Mouse (Mus musculus): ENCODE results near the gene Cd4. TPM values are rescaled to one million over a fixed set of nuclear protein-coding genes. Genes with fewer than 3 reads are reported as not detected.

Gene Cd4
- total and polyA plus RNA-seq, 3 experiments: 0.26 to 1.6 (median 0.34) TPM

GRCm38 (mm10) chr6:124918331-124918690 is 30.3 kb upstream of the Cd4 start:
- peak overlapping the region; percentile 35 to 82 (median 66) for H3K4me3 ChIP-seq (replicated peaks in 1 of 3; ENCODE audit: low read depth in 2 of 3, low read length in 2 of 3, poor library complexity in 1 of 3)
- dilution Hi-C loops (cut with MboI; ENCODE audit: extremely low pct_ligation_motif_present, extremely low pct_unique_long_range_greater_than_20kb, low sequenced_read_pairs): no loop called here
- no peaks in the 10 kb centered on the region for H3K9me3 ChIP-seq (replicated peaks; ENCODE audit: low read length)
- peaks cover 0 to 11% of the 10 kb centered on the region in 2 experiments for H3K36me3 ChIP-seq (replicated peaks in 1 of 2; ENCODE audit: control insufficient read depth in 1 of 2, insufficient read depth in 1 of 2, low read length in 1 of 2)
- H3K27ac ChIP-seq (ENCODE audit: insufficient read depth, low read depth): no peak overlapping the region
- in situ Hi-C loops (cut with MboI; ENCODE audit: low pct_ligation_motif_present, low pct_unique_long_range_greater_than_20kb, low sequenced_read_pairs): no loop called here
- H3K4me1 ChIP-seq (ENCODE audit: control insufficient read depth in 1 of 2, insufficient read depth in 2 of 2): peaks cover 7 to 53% of the 10 kb centered on the region in 2 experiments
- H3K4me2 ChIP-seq (ENCODE audit: insufficient read depth, low read depth, poor library complexity, severe bottlenecking): peak overlapping the region; percentile 93
- H3K79me2 ChIP-seq (replicated peaks; ENCODE audit: control insufficient read depth, extremely low read depth, insufficient read depth, poor library complexity, severe bottlenecking): no peaks in the 10 kb centered on the region
- H3K9ac ChIP-seq (ENCODE audit: insufficient read depth, low read depth): peak overlapping the region; percentile 86; the same call in 1 of the 2 replicates
- TF ChIP-seq KAT2A (IDR thresholded peaks at IDR 0.05; ENCODE audit: insufficient replicate concordance, low read length): no peak
- TF ChIP-seq TCF12 (IDR thresholded peaks at IDR 0.05; ENCODE audit: low read depth, low read length): no peak
- no peak for TF ChIP-seq MAX (IDR thresholded peaks at IDR 0.05; ENCODE audit: low read length)
- TF ChIP-seq USF1 (IDR thresholded peaks at IDR 0.05; ENCODE audit: low read depth, low read length): no peak
- no peak for TF ChIP-seq CHD1 (IDR thresholded peaks at IDR 0.05; ENCODE audit: low read depth, low read length)
- TF ChIP-seq HCFC1 (IDR thresholded peaks at IDR 0.05; ENCODE audit: low read depth, low read length): no peak
- no peak for TF ChIP-seq CHD2 (IDR thresholded peaks at IDR 0.05; ENCODE audit: low read length)
- TF ChIP-seq MXI1 (IDR thresholded peaks at IDR 0.05; ENCODE audit: low read depth, low read length): no peak
- TF ChIP-seq UBTF (IDR thresholded peaks at IDR 0.05; ENCODE audit: low read depth, low read length): no peak
- TF ChIP-seq PAX5 (IDR thresholded peaks at IDR 0.05; ENCODE audit: low read length): no peak
- TF ChIP-seq SIN3A (IDR thresholded peaks at IDR 0.05; ENCODE audit: low read length): no peak
- TF ChIP-seq ZKSCAN1 (IDR thresholded peaks at IDR 0.05; ENCODE audit: borderline replicate concordance, low read depth, low read length): no peak
- TF ChIP-seq ETS1 (conservative IDR thresholded peaks at IDR 0.05; ENCODE audit: low read depth, low read length): no peak
- no peak for TF ChIP-seq POLR2A (IDR thresholded peaks at IDR 0.05; ENCODE audit: low read depth, low read length)
- no peak for TF ChIP-seq MAFK (IDR thresholded peaks at IDR 0.05; ENCODE audit: insufficient replicate concordance, low read length)
- no peak for TF ChIP-seq IRF4 (IDR thresholded peaks at IDR 0.05; ENCODE audit: low read depth, low read length)
- no peak for TF ChIP-seq SMC3 (IDR thresholded peaks at IDR 0.05; ENCODE audit: low read depth, low read length)
- no peak for TF ChIP-seq NELFE (IDR thresholded peaks at IDR 0.05; ENCODE audit: low read depth, low read length)
- no peak for TF ChIP-seq ZNF384 (IDR thresholded peaks at IDR 0.05; ENCODE audit: low read depth, low read length)
- no peak for TF ChIP-seq ZMIZ1 (IDR thresholded peaks at IDR 0.05; ENCODE audit: low read depth, low read length)
- no peak for DNase-seq (ENCODE audit: extremely low read depth)
- peaks cover 10% of the 10 kb centered on the region for H3K27me3 ChIP-seq (replicated peaks)

GRCm38 (mm10) chr6:124917518-124918330 is 29.7 kb upstream of the Cd4 start:
- Histone ChIP-seq H3K27me3 (replicated peaks) (peaks cover 10% of the 10 kb centered on the region), H3K4me2 (ENCODE audit: insufficient read depth, low read depth, poor library complexity, severe bottlenecking) (peak overlapping the region; percentile 93), H3K79me2 (replicated peaks; ENCODE audit: control insufficient read depth, extremely low read depth, insufficient read depth, poor library complexity, severe bottlenecking) (no peaks in the 10 kb centered on the region), H3K9ac (ENCODE audit: insufficient read depth, low read depth) (peak overlapping the region; percentile 86), H3K9me3 (replicated peaks; ENCODE audit: low read length) (no peaks in the 10 kb centered on the region), H3K27ac (ENCODE audit: insufficient read depth, low read depth) (no peak overlapping the region), H3K36me3 (replicated peaks in 1 of 2; ENCODE audit: control insufficient read depth in 1 of 2, insufficient read depth in 1 of 2, low read length in 1 of 2) (peaks cover 0 to 11% of the 10 kb centered on the region in 2 experiments), H3K4me1 (ENCODE audit: control insufficient read depth in 1 of 2, insufficient read depth in 2 of 2) (peaks cover 7 to 59% of the 10 kb centered on the region in 2 experiments), H3K4me3 (replicated peaks in 1 of 3; ENCODE audit: low read depth in 2 of 3, low read length in 2 of 3, poor library complexity in 1 of 3) (peak overlapping the region; percentile 35 to 82 (median 66))
- DNase-seq (ENCODE audit: extremely low read depth): peak; percentile 33
- TF ChIP-seq MAZ (IDR thresholded peaks at IDR 0.05; ENCODE audit: low read depth, low read length): peak; percentile 51; the same call in 1 of the 2 replicates
- no peak for TF ChIP-seq CTCF (conservative IDR thresholded peaks at IDR 0.05 in 1 of 2, IDR thresholded peaks at IDR 0.05 in 1 of 2; ENCODE audit: low read depth in 2 of 2, low read length in 2 of 2)
- TF ChIP-seq POLR2A (IDR thresholded peaks at IDR 0.05; ENCODE audit: low read depth, low read length): peak; percentile 42; the same call in 1 of the 2 replicates
- peak; percentile 21; the same call in 1 of the 2 replicates for TF ChIP-seq NELFE (IDR thresholded peaks at IDR 0.05; ENCODE audit: low read depth, low read length)
- in situ Hi-C loops (cut with MboI; ENCODE audit: low pct_ligation_motif_present, low pct_unique_long_range_greater_than_20kb, low sequenced_read_pairs): no loop called here
- dilution Hi-C loops (cut with MboI; ENCODE audit: extremely low pct_ligation_motif_present, extremely low pct_unique_long_range_greater_than_20kb, low sequenced_read_pairs): no loop called here
